Mouse (Mus musculus) intestine, postnatal 0 days (tissue): Measurements from ENCODE around the gene Zranb1. TPM values are rescaled to one million over a fixed set of nuclear protein-coding genes. Genes with fewer than 3 reads are reported as not detected.

Experiments
- ATAC-seq: fragments of 200-750 bp; cut with Nextera tagmentation; 2 replicates; pipeline ENCODE4 v1.8.0; 2017; ENCODE audit warnings: mild to moderate bottlenecking, moderate TSS enrichment, moderate library complexity
- H3K27ac ChIP-seq: fragments of 300-500 bp; sonication (generic); 2 replicates; pipeline ENCODE4 v1.5.1; 2014; ENCODE audit warnings: mild to moderate bottlenecking, low read depth, low read length, moderate library complexity
- H3K27me3 ChIP-seq: fragments of 300-500 bp; sonication (generic); replicated peaks from 2 replicates; pipeline ENCODE4 v1.6.1; 2014; ENCODE audit warnings: low read length, mixed read lengths; ENCODE audit not compliant: control insufficient read depth, insufficient read depth
- H3K36me3 ChIP-seq: fragments of 300-500 bp; sonication (generic); 2 replicates; pipeline ENCODE4 v1.6.1; 2014; ENCODE audit warnings: mild to moderate bottlenecking, moderate library complexity; ENCODE audit not compliant: control insufficient read depth, insufficient read depth
- H3K4me1 ChIP-seq: fragments of 300-500 bp; sonication (generic); replicated peaks from 2 replicates; pipeline ENCODE4 v1.6.1; 2014; ENCODE audit warnings: antibody characterized with exemption, low read length, mixed read lengths; ENCODE audit not compliant: control insufficient read depth, insufficient read depth
- H3K4me2 ChIP-seq: fragments of 300-500 bp; sonication (generic); replicated peaks from 2 replicates; pipeline ENCODE4 v1.6.1; 2014; ENCODE audit warnings: low read depth, mild to moderate bottlenecking, moderate library complexity
- H3K4me3 ChIP-seq: fragments of 300-500 bp; sonication (generic); 2 replicates; pipeline ENCODE4 v1.5.1; 2014; ENCODE audit warnings: low read depth, low read length
- H3K9ac ChIP-seq: fragments of 300-500 bp; sonication (generic); 2 replicates; pipeline ENCODE4 v1.6.1; 2014; ENCODE audit warnings: mild to moderate bottlenecking, low read depth, low read length
- H3K9me3 ChIP-seq: fragments of 300-500 bp; sonication (generic); 2 replicates; pipeline ENCODE4 v1.6.1; 2016; ENCODE audit warnings: mixed run types; ENCODE audit not compliant: control insufficient read depth
- CTCF ChIP-seq: sonication (generic); IDR thresholded peaks from 2 replicates; pipeline ENCODE4 v1.5.1; 2016; ENCODE audit warnings: low read depth, mild to moderate bottlenecking, control low read depth, antibody characterized with exemption, moderate library complexity
- WGBS: fragments of 180-500 bp; shearing (Covaris S2); extraction: QIAGEN DNeasy Blood & Tissue Kit; methylation state at CpG from one replicate; pipeline ENCODE4 v1.1.7; 2014; 5-methylcytosine and 5-hydroxymethylcytosine counted together
- polyA plus RNA-seq: library from polyadenylated mRNA; unstranded; fragments of >200 nt; fragmentation: Nextera tagmentation; extraction: Ambion mirVana; gene quantifications from 2 replicates; pipeline ENCODE4 v1.2.1, GENCODE M21; 2015

The Zranb1 gene
- 8.7 and 9.8 TPM in 2 replicates for polyA plus RNA-seq

GRCm38 (mm10) chr7:132930850-132931559, at the start of gene Zranb1:
Zranb1 (plus strand) TSS chr7:132931142.
- peak; percentile 99 for ATAC-seq
- no peak for TF ChIP-seq CTCF
- peak within 1 kb of the TSS; percentile 77 for H3K4me2 ChIP-seq
- H3K9me3 ChIP-seq = no peaks in the 10 kb centered on the region
- WGBS = under 1% methylated on average over 70 of the region's 93 CpGs
- H3K9ac ChIP-seq = peak within 1 kb of the TSS; percentile 97
- H3K4me3 ChIP-seq = peak within 1 kb of the TSS; percentile 97
- H3K36me3 ChIP-seq = no peaks in the 10 kb centered on the region
- no peaks in the 10 kb centered on the region for H3K27me3 ChIP-seq
- H3K4me1 ChIP-seq = no peaks in the 10 kb centered on the region
- peak within 1 kb of the TSS; percentile 98 for H3K27ac ChIP-seq

GRCm38 (mm10) chr7:132882343-132882742, 48.6 kb upstream of the Zranb1 start:
- no peaks in the 10 kb centered on the region for H3K9me3 ChIP-seq
- ATAC-seq = no peak
- H3K4me2 ChIP-seq = no peak overlapping the region
- peak; percentile 63 for TF ChIP-seq CTCF
- H3K27me3 ChIP-seq = no peaks in the 10 kb centered on the region
- H3K9ac ChIP-seq = no peak overlapping the region
- H3K36me3 ChIP-seq = peaks cover 59% of the 10 kb centered on the region
- WGBS = 71% methylated on average over 2 of the region's 2 CpGs
- no peak overlapping the region for H3K4me3 ChIP-seq
- H3K4me1 ChIP-seq = no peaks in the 10 kb centered on the region
- H3K27ac ChIP-seq = no peak overlapping the region

- Histone ChIP-seq H3K9me3 (no peaks in the 10 kb centered on the region), H3K4me2 (no peak overlapping the region), H3K36me3 (peaks cover 48% of the 10 kb centered on the region), H3K4me3 (no peak overlapping the region), H3K27me3 (no peaks in the 10 kb centered on the region), H3K9ac (no peak overlapping the region), H3K4me1 (no peaks in the 10 kb centered on the region), H3K27ac (no peak overlapping the region)
- TF ChIP-seq CTCF = peak; percentile 54
- ATAC-seq = no peak
- 91% methylated on average over 7 of the region's 7 CpGs for WGBS
Measured at GRCm38 (mm10) chr7:132884031-132884430, 46.9 kb upstream of the Zranb1 start.

- no peak overlapping the region for H3K4me2 ChIP-seq
- no peak overlapping the region for H3K9ac ChIP-seq
- no peaks in the 10 kb centered on the region for H3K9me3 ChIP-seq
- no peak for TF ChIP-seq CTCF
- no peak overlapping the region for H3K4me3 ChIP-seq
- H3K4me1 ChIP-seq = no peaks in the 10 kb centered on the region
- H3K27me3 ChIP-seq = no peaks in the 10 kb centered on the region
- 55% methylated on average over 7 of the region's 7 CpGs for WGBS
- peaks cover 22% of the 10 kb centered on the region for H3K36me3 ChIP-seq
- ATAC-seq = no peak
- H3K27ac ChIP-seq = no peak overlapping the region
Measured at GRCm38 (mm10) chr7:132887019-132887804, 43.7 kb upstream of the Zranb1 start.

GRCm38 (mm10) chr7:132888052-132888451, 42.9 kb upstream of the Zranb1 start:
- no peak for ATAC-seq
- H3K9me3 ChIP-seq = no peaks in the 10 kb centered on the region
- no peak overlapping the region for H3K9ac ChIP-seq
- H3K27me3 ChIP-seq = no peaks in the 10 kb centered on the region
- no peaks in the 10 kb centered on the region for H3K4me1 ChIP-seq
- no peak overlapping the region for H3K27ac ChIP-seq
- H3K4me3 ChIP-seq = no peak overlapping the region
- 58% methylated on average over 3 of the region's 3 CpGs for WGBS
- no peak for TF ChIP-seq CTCF
- H3K4me2 ChIP-seq = no peak overlapping the region
- peaks cover 15% of the 10 kb centered on the region for H3K36me3 ChIP-seq

- no peak for ATAC-seq
- no peak overlapping the region for H3K27ac ChIP-seq
- TF ChIP-seq CTCF = no peak
- no peaks in the 10 kb centered on the region for H3K27me3 ChIP-seq
- H3K4me2 ChIP-seq = no peak overlapping the region
- no peak overlapping the region for H3K9ac ChIP-seq
- H3K4me1 ChIP-seq = no peaks in the 10 kb centered on the region
- no peaks in the 10 kb centered on the region for H3K9me3 ChIP-seq
- peaks cover 9% of the 10 kb centered on the region for H3K36me3 ChIP-seq
- H3K4me3 ChIP-seq = no peak overlapping the region
- WGBS = 59% methylated on average over 4 of the region's 4 CpGs
Measured at GRCm38 (mm10) chr7:132888518-132889249, 42.3 kb upstream of the Zranb1 start.
